Mouse (Mus musculus) cerebellum, adult 11-12 months (tissue): ENCODE measurements at regions not wholly inside any gene's neighbourhood (a gene's known extent, or its start where the extent isn't known, plus 50 kb on each side); places are given as distances from the start of the nearest gene placed in this dataset.
"Not testable (repeated sequence)": the region's sequence is repeated elsewhere in the genome, so short reads cannot be mapped to it uniquely, and the experiment has no call there.

Experiments used
- DNase-seq: peaks from one replicate; pipeline ENCODE4 v3.0.0; 2022

- no peak for DNase-seq
Observed at GRCm38 (mm10) chr1:83970641-83971285, 393.2 kb downstream of the Pid1 start.

GRCm38 (mm10) chr1:83964631-83965030 is 399.3 kb downstream of the Pid1 start:
- DNase-seq: not testable (repeated sequence)

GRCm38 (mm10) chr1:83961761-83962160 is 402.2 kb downstream of the Pid1 start:
- DNase-seq: no peak

- DNase-seq: no peak
Observed at GRCm38 (mm10) chr1:83959756-83960155, 404.2 kb downstream of the Pid1 start.

- DNase-seq: no peak
Observed at GRCm38 (mm10) chr1:83922900-83923299, 441.1 kb downstream of the Pid1 start.

- no peak for DNase-seq
Observed at GRCm38 (mm10) chr1:83915454-83915853, 448.5 kb downstream of the Pid1 start.

- no peak for DNase-seq
Observed at GRCm38 (mm10) chr1:83907347-83907746, 456.6 kb downstream of the Pid1 start.

- DNase-seq: no peak
Observed at GRCm38 (mm10) chr1:83906906-83907305, 457.1 kb downstream of the Pid1 start.

- no peak for DNase-seq
Observed at GRCm38 (mm10) chr1:83900135-83900534, 463.8 kb downstream of the Pid1 start.

GRCm38 (mm10) chr1:83896650-83897049 is 467.3 kb downstream of the Pid1 start:
- no peak for DNase-seq

- DNase-seq: no peak
Observed at GRCm38 (mm10) chr1:83879109-83879399, 471.1 kb upstream of the Sphkap start.

- DNase-seq: no peak
Observed at GRCm38 (mm10) chr1:83878330-83879108, 470.5 kb upstream of the Sphkap start.

- DNase-seq: no peak
Observed at GRCm38 (mm10) chr1:83870853-83871567, 463.0 kb upstream of the Sphkap start.

GRCm38 (mm10) chr1:83869046-83869445 is 461.0 kb upstream of the Sphkap start:
- no peak for DNase-seq

- no peak for DNase-seq
Observed at GRCm38 (mm10) chr1:83862541-83862940, 454.5 kb upstream of the Sphkap start.

- DNase-seq: no peak
Observed at GRCm38 (mm10) chr1:83862128-83862527, 454.1 kb upstream of the Sphkap start.

GRCm38 (mm10) chr1:83859732-83860424 is 451.9 kb upstream of the Sphkap start:
- no peak for DNase-seq

- no peak for DNase-seq
Observed at GRCm38 (mm10) chr1:83853996-83854395, 446.0 kb upstream of the Sphkap start.

GRCm38 (mm10) chr1:83851081-83851480 is 443.1 kb upstream of the Sphkap start:
- no peak for DNase-seq

GRCm38 (mm10) chr1:83848414-83848813 is 440.4 kb upstream of the Sphkap start:
- DNase-seq: no peak

GRCm38 (mm10) chr1:83847992-83848391 is 440.0 kb upstream of the Sphkap start:
- no peak for DNase-seq

- DNase-seq: peak; percentile 22
Observed at GRCm38 (mm10) chr1:83844827-83845379, 436.9 kb upstream of the Sphkap start.

GRCm38 (mm10) chr1:83835965-83836364 is 428.0 kb upstream of the Sphkap start:
- no peak for DNase-seq
